Mouse (Mus musculus) heart, postnatal 0 days (tissue): ENCODE data around the gene Wfdc13.

ENCODE experiments used
- CTCF ChIP-seq: IDR thresholded peaks from 2 replicates; pipeline ENCODE4 v1.5.1; 2016; ENCODE audit warnings: antibody characterized with exemption, control low read depth, low read depth
- EP300 ChIP-seq: IDR thresholded peaks from 2 replicates; pipeline ENCODE4 v1.6.1; 2016; ENCODE audit warnings: antibody characterized with exemption, low read depth

- TF ChIP-seq EP300 (no peak), CTCF (no peak)
Measured at GRCm38 (mm10) chr2:164701761-164702160, 16.9 kb downstream of the Wfdc13 start.
